Mouse (Mus musculus) testis, postnatal 14 days (tissue): ENCODE results near the gene Foxo6.

Source experiments
- DNase-seq: peaks from one replicate; pipeline ENCODE4 v3.0.0; 2021; ENCODE audit warnings: low spot score

Gene Foxo6

DNA sequence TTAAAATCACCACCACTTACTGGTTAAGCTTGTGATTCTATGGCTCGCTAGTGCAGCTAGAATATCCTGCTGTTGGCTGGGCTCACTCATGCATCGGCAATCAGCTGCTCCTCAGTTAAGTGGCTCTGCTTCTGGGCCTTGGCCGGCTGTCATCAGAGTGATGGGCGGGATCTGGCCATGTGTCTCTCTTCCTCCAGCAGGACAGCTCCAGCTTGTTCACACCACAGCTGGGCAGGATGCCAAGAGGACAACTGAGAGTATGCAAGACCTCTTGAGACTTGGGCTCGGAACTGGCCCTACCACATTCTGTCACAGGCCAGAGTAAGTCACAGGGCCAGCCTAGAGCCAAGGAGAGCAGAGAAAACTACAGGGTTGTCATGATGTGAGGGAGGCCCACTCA is 39.7 kb downstream of the Foxo6 start:
- no peak for DNase-seq

- no peak for DNase-seq
These were observed 41.1 kb downstream of the Foxo6 start for GRCm38 (mm10) chr4:120246086-120246485.

GRCm38 (mm10) chr4:120242783-120243262 is 44.3 kb downstream of the Foxo6 start:
- DNase-seq = peak; percentile 88

- DNase-seq = no peak
These were observed 46.0 kb downstream of the Foxo6 start for GRCm38 (mm10) chr4:120241106-120241505.

DNA sequence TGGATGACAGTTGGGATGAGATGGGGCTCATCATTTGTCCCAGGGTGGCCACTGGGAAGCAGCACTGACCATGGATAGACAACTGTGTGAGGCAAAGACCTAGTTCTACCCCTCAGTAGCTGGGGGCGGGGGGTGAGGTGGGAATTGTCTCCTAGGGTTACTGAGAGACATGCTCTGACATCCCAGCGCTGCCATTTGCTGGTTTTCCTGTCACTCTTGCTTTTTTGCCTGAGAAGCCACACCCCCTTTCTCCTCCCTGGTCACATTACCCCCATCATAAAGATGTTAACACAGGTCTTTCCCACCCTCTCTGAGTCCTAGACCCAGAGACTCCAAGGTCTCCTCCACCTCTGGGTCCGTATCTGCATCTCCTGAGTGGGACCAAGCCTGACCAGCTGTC is 47.7 kb downstream of the Foxo6 start:
- DNase-seq = no peak

DNA sequence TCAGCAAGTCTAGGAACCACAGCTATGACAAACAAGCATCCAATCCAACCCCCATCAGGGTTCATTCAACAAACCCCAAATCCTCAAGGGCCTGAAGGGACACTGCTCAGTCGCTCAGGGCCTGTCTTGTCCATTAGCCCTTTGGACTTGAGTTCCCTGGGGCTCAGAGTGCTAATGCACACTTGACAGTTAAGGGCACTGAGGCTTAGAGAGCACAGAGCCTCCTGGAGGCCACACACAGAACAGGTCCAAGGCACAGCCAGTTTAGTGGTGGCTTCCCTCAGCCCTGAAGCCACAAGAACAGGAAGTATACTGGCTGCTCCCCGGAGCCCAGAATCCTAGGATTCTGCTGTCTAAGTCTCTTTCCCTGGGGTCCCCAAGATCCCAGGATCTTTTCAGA is 53.9 kb downstream of the Foxo6 start:
- no peak for DNase-seq

GRCm38 (mm10) chr4:120232541-120232940 is 54.6 kb downstream of the Foxo6 start:
- DNase-seq = no peak

DNA sequence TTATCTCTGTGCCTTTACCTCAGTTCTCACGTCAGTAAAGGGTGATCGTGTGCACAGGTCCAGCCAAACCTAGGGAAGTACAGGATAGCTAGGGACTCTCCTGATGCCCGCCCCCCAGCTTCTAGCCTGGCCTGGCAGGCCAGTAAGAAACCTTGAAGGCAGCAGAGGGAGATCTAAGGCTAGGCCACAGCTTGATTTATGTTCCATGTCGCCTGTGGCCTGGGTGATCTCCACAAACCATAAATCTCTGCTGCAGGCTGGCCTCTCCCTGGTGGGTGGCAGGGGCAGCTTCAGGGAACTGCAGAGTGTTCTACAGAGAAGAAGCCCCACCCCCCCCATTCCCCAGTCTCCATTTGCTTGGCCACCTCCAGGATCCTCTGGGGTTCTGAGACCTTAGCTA is 55.2 kb downstream of the Foxo6 start:
- no peak for DNase-seq

DNA sequence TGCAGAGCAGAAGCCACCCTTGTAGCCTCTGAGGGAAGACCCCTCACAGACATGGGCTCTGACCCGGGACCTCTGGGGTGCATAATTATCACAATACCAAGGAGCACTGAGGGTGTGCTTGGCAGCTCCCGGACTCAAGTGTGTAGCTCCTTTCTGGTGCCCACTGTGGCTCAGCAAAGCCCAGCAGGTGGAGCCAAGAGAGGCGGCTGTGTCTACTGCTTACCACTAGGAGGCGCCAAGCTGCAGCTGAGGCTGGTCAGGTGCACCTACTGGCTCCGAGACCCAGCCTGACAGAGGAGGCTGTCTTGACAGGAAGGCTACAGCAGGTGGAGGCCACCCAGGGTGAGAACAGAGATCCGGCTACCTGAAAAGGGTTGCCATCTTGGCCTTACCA is 56.9 kb downstream of the Foxo6 start:
- DNase-seq = peak; percentile 73

- DNase-seq = no peak
These were observed 57.5 kb downstream of the Foxo6 start for GRCm38 (mm10) chr4:120229505-120230255.

- DNase-seq = no peak
These were observed 58.5 kb downstream of the Foxo6 start for GRCm38 (mm10) chr4:120228613-120229012.

- DNase-seq = no peak
These were observed 59.9 kb downstream of the Foxo6 start for GRCm38 (mm10) chr4:120227224-120227623.

GRCm38 (mm10) chr4:120226682-120227081 is 60.5 kb downstream of the Foxo6 start:
- DNase-seq = no peak

DNA sequence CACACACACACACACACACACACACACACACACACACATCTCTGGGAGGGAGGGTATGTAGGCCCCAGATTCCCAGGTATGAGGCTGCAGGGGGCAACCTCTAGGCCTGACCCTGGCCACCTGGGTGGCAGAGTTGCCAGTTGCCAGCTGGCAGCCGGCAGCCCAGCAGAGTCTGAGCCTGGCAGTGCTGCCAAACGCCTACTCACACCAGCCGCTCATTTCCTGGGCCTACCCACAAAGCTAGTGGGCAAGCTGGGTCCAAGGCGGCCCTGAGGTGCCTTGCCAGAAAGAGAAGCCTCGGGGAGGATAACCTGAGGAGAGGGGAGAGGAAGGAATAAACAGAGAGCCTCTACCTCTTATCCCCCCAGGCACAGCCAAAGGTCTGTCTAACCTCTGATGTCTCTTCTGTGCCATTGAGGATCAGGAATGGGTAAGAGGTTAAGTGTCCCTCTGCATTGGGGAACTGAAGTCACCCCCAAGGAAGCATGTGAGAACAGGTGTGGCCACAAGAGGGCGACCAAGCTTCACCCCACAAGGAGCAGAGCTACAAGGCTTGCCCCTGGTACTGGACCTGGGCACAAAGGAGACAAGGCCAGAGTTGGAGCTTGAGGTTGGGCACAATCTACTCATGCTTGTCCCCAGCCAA is 61.9 kb downstream of the Foxo6 start:
- peak; percentile 46 for DNase-seq

GRCm38 (mm10) chr4:120223805-120224204 is 63.3 kb downstream of the Foxo6 start:
- no peak for DNase-seq

DNA sequence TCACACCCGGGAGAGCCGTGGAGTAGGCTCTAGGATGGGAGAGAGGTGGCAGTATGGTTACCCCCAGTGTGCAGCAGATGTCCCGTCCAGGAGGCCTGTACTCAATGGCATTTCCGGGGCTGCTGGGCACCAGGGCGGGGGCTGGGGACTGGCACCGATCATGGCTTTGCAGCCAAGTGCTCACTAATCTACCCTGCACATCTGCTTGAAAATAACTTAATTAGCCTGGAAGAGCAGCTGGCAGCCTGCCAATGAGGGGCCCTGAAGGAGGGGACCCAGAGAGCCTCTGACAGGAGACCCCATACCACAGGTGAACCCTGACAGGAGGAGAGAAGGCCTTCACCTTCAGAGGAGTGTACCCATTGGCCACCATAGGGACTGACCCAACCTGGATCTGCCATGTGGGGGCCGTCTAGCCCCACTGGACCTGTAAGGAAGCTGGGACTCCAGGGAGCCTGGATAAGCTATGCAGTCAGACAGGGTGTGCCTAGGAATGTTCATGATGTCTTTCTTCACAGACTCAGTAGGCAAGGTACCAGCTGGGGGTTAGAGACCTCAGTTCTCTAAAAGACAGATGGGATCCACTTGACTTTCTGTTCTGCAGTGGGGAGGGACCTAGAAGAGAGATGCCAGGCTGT is 63.9 kb downstream of the Foxo6 start:
- DNase-seq = no peak

DNA sequence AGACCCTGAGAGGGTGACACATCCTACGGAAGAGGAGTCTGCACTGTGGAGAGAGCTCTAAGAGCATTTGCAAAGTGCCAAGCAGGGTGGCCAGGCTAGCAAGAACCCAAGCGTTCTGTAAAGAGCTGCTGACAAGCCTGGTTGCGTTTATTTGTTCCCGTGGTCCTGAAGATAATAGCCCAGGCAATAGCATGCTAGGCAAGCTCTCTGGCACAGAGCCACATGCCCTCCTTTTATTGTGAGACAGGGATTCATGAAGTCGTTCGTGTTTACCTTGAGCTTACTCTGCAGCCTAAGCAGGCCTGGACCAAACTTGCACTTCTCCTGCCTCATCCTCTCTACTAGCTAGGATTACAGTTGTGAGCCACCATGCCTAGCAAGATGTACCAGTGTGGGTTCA is 65.4 kb downstream of the Foxo6 start:
- no peak for DNase-seq

GRCm38 (mm10) chr4:120218878-120219277 is 68.3 kb downstream of the Foxo6 start:
- DNase-seq = no peak
